Mouse (Mus musculus) kidney, embryonic 15.5 days (tissue): ENCODE measurements around the gene Gk2. TPM values are rescaled to one million over a fixed set of nuclear protein-coding genes. Genes with fewer than 3 reads are reported as not detected.

Experiments used
- ATAC-seq: fragments of 200-750 bp; cut with Nextera tagmentation; replicated peaks from 2 replicates; pipeline ENCODE4 v1.8.0; 2017; ENCODE audit warnings: moderate TSS enrichment; ENCODE audit not compliant: low FRiP score
- H3K27ac ChIP-seq: fragments of 300-500 bp; sonication (generic); 2 replicates; pipeline ENCODE4 v1.5.1; 2015; ENCODE audit warnings: mild to moderate bottlenecking, inconsistent platforms
- H3K27me3 ChIP-seq: fragments of 300-500 bp; sonication (generic); 2 replicates; pipeline ENCODE4 v1.6.1; 2015; ENCODE audit warnings: inconsistent platforms
- H3K36me3 ChIP-seq: fragments of 300-500 bp; sonication (generic); 2 replicates; pipeline ENCODE4 v1.6.1; 2015; ENCODE audit warnings: inconsistent platforms
- H3K4me1 ChIP-seq: fragments of 300-500 bp; sonication (generic); 2 replicates; pipeline ENCODE4 v1.6.1; 2015; ENCODE audit warnings: inconsistent platforms
- H3K4me2 ChIP-seq: fragments of 300-500 bp; sonication (generic); 2 replicates; pipeline ENCODE4 v1.6.1; 2015; ENCODE audit warnings: moderate library complexity, mild to moderate bottlenecking, inconsistent platforms
- H3K4me3 ChIP-seq: fragments of 300-500 bp; sonication (generic); replicated peaks from 2 replicates; pipeline ENCODE4 v1.5.1; 2015; ENCODE audit warnings: mild to moderate bottlenecking, inconsistent platforms
- H3K9ac ChIP-seq: fragments of 300-500 bp; sonication (generic); 2 replicates; pipeline ENCODE4 v1.6.1; 2015; ENCODE audit warnings: mild to moderate bottlenecking, inconsistent platforms
- H3K9me3 ChIP-seq: fragments of 300-500 bp; sonication (generic); replicated peaks from 2 replicates; pipeline ENCODE4 v1.6.1; 2016; ENCODE audit warnings: inconsistent platforms
- WGBS: fragments of 180-500 bp; shearing (Covaris S2); methylation state at CpG from one replicate; pipeline ENCODE4 v1.1.7; 2015; ENCODE audit warnings: mixed read lengths; 5-methylcytosine and 5-hydroxymethylcytosine counted together
- polyA plus RNA-seq: library from polyadenylated mRNA; unstranded; fragments of >200 nt; fragmentation: Nextera tagmentation; extraction: Ambion mirVana; gene quantifications from 2 replicates; pipeline ENCODE4 v1.2.1, GENCODE M21; 2015

Gk2 gene
- not detected in 2 replicates for polyA plus RNA-seq

- no peaks in the 10 kb centered on the region for H3K4me1 ChIP-seq
- H3K27ac ChIP-seq, result no peak within 1 kb of the TSS
- no peak within 1 kb of the TSS for H3K4me2 ChIP-seq
- ATAC-seq, result no peak
- no peak within 1 kb of the TSS for H3K4me3 ChIP-seq
- no peaks in the 10 kb centered on the region for H3K9me3 ChIP-seq
- H3K9ac ChIP-seq, result no peak within 1 kb of the TSS
- H3K27me3 ChIP-seq, result no peaks in the 10 kb centered on the region
- WGBS, result 95% methylated on average over 10 of the region's 10 CpGs
- H3K36me3 ChIP-seq, result no peaks in the 10 kb centered on the region
These were observed at the start of gene Gk2 for GRCm38 (mm10) chr5:97456816-97457215. Gene Gk2 (minus strand): TSS chr5:97457021.

DNA sequence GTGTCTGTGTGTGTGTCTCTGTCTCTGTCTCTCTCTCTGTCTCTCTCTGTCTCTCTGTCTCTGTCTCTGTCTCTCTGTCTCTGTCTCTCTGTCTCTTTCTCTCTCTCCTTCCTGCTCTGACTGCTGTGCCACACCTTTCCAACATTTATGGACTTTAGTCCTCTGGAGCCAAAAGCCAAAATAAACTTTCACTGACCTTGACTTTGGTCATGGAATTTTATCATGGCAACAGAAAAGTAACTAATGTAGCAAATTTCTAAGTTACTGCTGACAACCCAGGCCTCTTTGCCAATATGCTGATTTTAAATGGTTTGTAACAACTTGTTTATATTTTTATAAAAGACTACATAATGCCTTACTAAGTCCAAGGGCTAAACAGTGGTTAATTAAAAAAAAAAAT, 41.2 kb upstream of the Gk2 start:
- no peak overlapping the region for H3K27ac ChIP-seq
- no peaks in the 10 kb centered on the region for H3K9me3 ChIP-seq
- no peak overlapping the region for H3K4me3 ChIP-seq
- H3K27me3 ChIP-seq, result no peaks in the 10 kb centered on the region
- H3K4me2 ChIP-seq, result no peak overlapping the region
- no peak overlapping the region for H3K9ac ChIP-seq
- H3K36me3 ChIP-seq, result no peaks in the 10 kb centered on the region
- H3K4me1 ChIP-seq, result no peaks in the 10 kb centered on the region
- no peak for ATAC-seq

DNA sequence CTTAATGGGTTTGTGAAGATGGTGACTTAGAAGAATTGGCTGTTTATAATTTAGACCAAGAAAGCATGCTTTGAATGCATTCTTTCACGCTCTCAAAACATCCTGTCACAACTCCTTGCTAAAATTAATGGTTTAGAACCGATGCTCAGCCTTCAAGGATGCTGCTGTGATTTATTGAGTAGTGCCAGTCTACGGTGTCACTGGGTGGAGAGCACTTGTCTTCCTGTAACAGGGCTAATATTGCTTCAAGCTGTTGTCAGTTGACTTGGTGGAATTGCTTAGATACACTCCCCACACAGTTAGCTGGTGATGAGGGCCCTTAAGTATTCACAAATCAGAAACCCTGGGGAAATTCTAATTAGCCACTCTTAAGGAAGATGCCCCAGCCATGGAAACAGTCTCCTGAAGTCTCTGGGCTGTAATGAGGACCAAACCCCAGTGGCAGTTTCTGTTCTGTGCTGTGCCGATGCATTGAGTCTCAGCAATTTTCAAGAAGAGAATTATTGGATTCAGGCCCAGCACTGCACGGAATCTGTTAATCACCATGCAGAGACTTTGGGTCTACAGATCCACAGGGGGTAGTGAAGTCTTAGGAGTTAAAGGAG, 38.8 kb upstream of the Gk2 start:
- Histone ChIP-seq H3K27me3 (no peaks in the 10 kb centered on the region), H3K4me1 (no peaks in the 10 kb centered on the region), H3K27ac (no peak overlapping the region), H3K36me3 (no peaks in the 10 kb centered on the region), H3K9me3 (no peaks in the 10 kb centered on the region), H3K9ac (no peak overlapping the region), H3K4me2 (no peak overlapping the region), H3K4me3 (no peak overlapping the region)
- ATAC-seq, result peak; percentile 81
- 46% methylated on average over 5 of the region's 5 CpGs for WGBS

DNA sequence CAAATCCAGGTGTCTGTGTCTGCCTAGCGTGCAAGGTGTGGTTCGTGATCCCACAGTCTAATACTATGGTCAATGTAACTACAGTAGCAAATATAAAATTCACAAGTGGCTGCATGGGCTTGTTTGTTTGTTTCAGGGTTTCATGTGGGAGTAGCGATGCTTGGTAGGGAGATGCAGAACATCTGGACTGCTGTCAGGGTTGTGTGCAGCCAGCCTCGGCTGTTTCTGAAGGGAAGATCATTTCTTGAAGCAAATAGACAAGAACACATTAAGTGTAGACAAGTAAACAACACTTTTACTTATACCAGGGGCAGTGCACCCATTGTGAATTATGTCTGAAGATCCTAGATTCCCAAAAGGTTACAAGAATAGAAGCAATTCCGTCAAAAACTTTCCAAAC, 36.6 kb upstream of the Gk2 start:
- Histone ChIP-seq H3K4me2 (no peak overlapping the region), H3K4me1 (no peaks in the 10 kb centered on the region), H3K9me3 (no peaks in the 10 kb centered on the region), H3K9ac (no peak overlapping the region), H3K36me3 (no peaks in the 10 kb centered on the region), H3K27ac (no peak overlapping the region), H3K27me3 (no peaks in the 10 kb centered on the region), H3K4me3 (no peak overlapping the region)
- WGBS, result 66% methylated on average over 5 of the region's 5 CpGs
- 0 out of 2 replicates have a peak, but pooled peaks have one; percentile 33 for ATAC-seq

DNA sequence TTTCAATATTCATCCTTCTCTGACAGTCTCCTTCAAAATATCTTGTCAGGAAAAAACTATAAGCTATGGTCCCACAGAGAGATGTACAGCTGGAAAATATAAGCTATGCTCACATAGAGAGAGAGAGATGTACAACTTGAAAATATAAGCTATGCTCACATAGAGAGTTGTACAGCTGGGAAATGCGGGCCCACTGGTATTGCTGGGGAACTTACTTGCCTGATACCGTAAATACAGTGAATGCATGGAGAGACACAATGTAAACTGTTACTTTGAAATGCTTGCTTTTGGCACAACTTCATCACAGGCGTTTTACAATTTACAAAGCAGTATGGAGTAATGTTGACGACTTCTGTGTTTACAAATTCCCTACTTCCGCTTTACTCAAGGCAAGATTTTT, 29.3 kb upstream of the Gk2 start:
- 86% methylated on average over 5 of the region's 5 CpGs for WGBS
- ATAC-seq, result no peak
- Histone ChIP-seq H3K9ac (no peak overlapping the region), H3K9me3 (no peaks in the 10 kb centered on the region), H3K4me2 (no peak overlapping the region), H3K36me3 (no peaks in the 10 kb centered on the region), H3K4me1 (no peaks in the 10 kb centered on the region), H3K27ac (no peak overlapping the region), H3K4me3 (no peak overlapping the region), H3K27me3 (no peaks in the 10 kb centered on the region)

DNA sequence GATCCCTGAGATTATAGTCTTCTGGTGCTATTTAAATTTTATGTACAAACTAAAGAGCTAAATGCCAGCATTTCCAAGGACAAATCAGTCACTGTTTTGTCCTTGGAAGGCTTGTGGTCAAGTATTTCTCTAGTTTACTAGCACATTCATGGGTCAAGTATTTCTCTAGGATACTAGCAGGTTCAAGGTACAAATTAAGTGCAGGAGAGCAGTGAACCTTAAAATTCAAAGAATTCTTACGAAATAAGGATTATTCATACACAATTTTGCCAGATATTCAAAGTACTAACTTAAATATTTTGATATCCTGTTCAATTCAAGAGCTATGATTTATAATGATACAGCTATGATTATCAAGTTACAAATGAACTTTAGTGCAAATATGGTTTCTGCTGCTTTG, 23.2 kb upstream of the Gk2 start:
- 71% methylated on average over 1 of the region's 1 CpGs for WGBS

GRCm38 (mm10) chr5:97467246-97467645, 10.4 kb upstream of the Gk2 start:
- H3K4me3 ChIP-seq, result no peak overlapping the region
- no peaks in the 10 kb centered on the region for H3K27me3 ChIP-seq
- WGBS, result 86% methylated on average over 7 of the region's 7 CpGs
- H3K27ac ChIP-seq, result no peak overlapping the region
- H3K4me2 ChIP-seq, result no peak overlapping the region
- no peak for ATAC-seq
- H3K36me3 ChIP-seq, result no peaks in the 10 kb centered on the region
- H3K9ac ChIP-seq, result no peak overlapping the region
- no peaks in the 10 kb centered on the region for H3K9me3 ChIP-seq
- no peaks in the 10 kb centered on the region for H3K4me1 ChIP-seq

More for the DNA sequence above, 23.2 kb upstream of the Gk2 start:
- H3K4me3 ChIP-seq, result no peak overlapping the region
- H3K4me1 ChIP-seq, result no peaks in the 10 kb centered on the region
- no peak for ATAC-seq
- H3K9me3 ChIP-seq, result no peaks in the 10 kb centered on the region
- no peak overlapping the region for H3K9ac ChIP-seq
- H3K27me3 ChIP-seq, result no peaks in the 10 kb centered on the region
- no peaks in the 10 kb centered on the region for H3K36me3 ChIP-seq
- H3K4me2 ChIP-seq, result no peak overlapping the region
- no peak overlapping the region for H3K27ac ChIP-seq

GRCm38 (mm10) chr5:97466430-97467158, 9.8 kb upstream of the Gk2 start:
- H3K9ac ChIP-seq, result no peak overlapping the region
- H3K4me2 ChIP-seq, result no peak overlapping the region
- H3K4me1 ChIP-seq, result no peaks in the 10 kb centered on the region
- no peaks in the 10 kb centered on the region for H3K9me3 ChIP-seq
- 82% methylated on average over 10 of the region's 10 CpGs for WGBS
- no peak overlapping the region for H3K27ac ChIP-seq
- ATAC-seq, result no peak
- H3K27me3 ChIP-seq, result no peaks in the 10 kb centered on the region
- no peak overlapping the region for H3K4me3 ChIP-seq
- no peaks in the 10 kb centered on the region for H3K36me3 ChIP-seq

DNA sequence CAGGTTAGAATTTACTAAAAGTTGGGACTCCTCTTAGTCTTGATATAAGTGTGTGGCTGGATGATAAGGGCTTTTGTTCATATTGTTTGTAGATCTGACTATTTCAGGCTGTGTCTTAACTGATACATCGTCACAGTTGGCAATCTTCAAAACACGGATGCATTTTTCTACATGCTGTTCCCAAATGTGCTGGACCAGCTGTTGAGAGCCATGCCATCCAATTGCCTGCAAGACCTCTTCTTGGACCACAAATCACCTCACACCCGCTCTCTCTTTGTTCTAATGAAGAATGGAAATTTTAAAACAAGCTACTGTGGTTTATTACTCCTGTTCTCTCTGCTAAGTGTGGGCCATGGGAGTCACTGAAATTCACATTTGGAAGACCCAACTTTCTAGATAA, 9.1 kb upstream of the Gk2 start:
- Histone ChIP-seq H3K27ac (no peak overlapping the region), H3K27me3 (no peaks in the 10 kb centered on the region), H3K4me1 (no peaks in the 10 kb centered on the region), H3K4me3 (no peak overlapping the region), H3K9ac (no peak overlapping the region), H3K36me3 (no peaks in the 10 kb centered on the region), H3K9me3 (no peaks in the 10 kb centered on the region), H3K4me2 (no peak overlapping the region)
- ATAC-seq, result no peak
- 82% methylated on average over 3 of the region's 3 CpGs for WGBS

GRCm38 (mm10) chr5:97462856-97463255, 6.0 kb upstream of the Gk2 start:
- WGBS, result 90% methylated on average over 3 of the region's 3 CpGs
- no peak overlapping the region for H3K4me2 ChIP-seq
- H3K9ac ChIP-seq, result no peak overlapping the region
- H3K27ac ChIP-seq, result no peak overlapping the region
- no peaks in the 10 kb centered on the region for H3K4me1 ChIP-seq
- no peaks in the 10 kb centered on the region for H3K36me3 ChIP-seq
- no peaks in the 10 kb centered on the region for H3K9me3 ChIP-seq
- no peak overlapping the region for H3K4me3 ChIP-seq
- ATAC-seq, result no peak
- H3K27me3 ChIP-seq, result no peaks in the 10 kb centered on the region

DNA sequence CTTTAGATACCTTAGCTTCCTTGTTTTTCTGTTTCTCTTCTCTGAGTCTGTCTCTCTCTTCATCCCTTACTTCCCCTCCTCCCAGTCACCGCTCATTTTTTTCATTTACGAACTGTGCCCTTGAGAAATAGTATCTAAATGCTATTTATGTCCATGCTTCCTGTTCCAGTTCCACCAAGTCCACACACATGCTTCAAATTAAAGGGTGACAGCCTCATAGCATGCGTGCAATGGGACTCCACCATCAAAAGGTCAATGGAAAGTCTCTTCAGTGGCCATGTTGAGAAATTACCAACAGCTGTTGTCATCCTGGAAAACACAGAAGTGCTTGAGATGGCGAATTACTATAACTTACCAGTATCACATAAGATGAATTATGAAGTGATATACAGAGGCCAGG, 5.4 kb downstream of the Gk2 start:
- no peaks in the 10 kb centered on the region for H3K9me3 ChIP-seq
- no peaks in the 10 kb centered on the region for H3K27me3 ChIP-seq
- no peak overlapping the region for H3K9ac ChIP-seq
- no peak overlapping the region for H3K4me2 ChIP-seq
- H3K27ac ChIP-seq, result no peak overlapping the region
- ATAC-seq, result no peak
- H3K36me3 ChIP-seq, result no peaks in the 10 kb centered on the region
- H3K4me3 ChIP-seq, result no peak overlapping the region
- 80% methylated on average over 4 of the region's 4 CpGs for WGBS
- H3K4me1 ChIP-seq, result no peaks in the 10 kb centered on the region

DNA sequence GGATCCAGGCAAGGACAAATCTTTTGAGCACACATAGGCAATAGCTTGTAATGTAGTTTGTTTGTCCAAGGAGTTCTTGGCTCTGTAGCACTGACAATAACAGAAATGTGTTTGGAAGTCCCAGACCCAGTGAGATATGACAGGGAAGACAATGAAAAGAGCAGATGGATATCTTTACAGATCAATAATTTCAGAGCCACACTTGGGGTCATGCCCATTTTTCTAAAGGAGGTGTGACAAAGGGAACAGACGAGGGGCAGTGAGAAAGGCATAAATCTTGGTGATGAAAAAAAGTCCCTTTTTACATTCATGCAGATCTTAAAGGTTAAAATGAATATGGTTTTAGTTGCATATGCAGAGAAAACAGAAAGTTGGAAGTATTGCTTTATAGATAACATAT, 12.6 kb downstream of the Gk2 start:
- H3K9ac ChIP-seq, result no peak overlapping the region
- H3K27ac ChIP-seq, result no peak overlapping the region
- no peaks in the 10 kb centered on the region for H3K4me1 ChIP-seq
- WGBS, result 37% methylated on average over 1 of the region's 1 CpGs
- no peaks in the 10 kb centered on the region for H3K9me3 ChIP-seq
- no peaks in the 10 kb centered on the region for H3K27me3 ChIP-seq
- no peak overlapping the region for H3K4me3 ChIP-seq
- H3K36me3 ChIP-seq, result no peaks in the 10 kb centered on the region
- ATAC-seq, result no peak
- no peak overlapping the region for H3K4me2 ChIP-seq

DNA sequence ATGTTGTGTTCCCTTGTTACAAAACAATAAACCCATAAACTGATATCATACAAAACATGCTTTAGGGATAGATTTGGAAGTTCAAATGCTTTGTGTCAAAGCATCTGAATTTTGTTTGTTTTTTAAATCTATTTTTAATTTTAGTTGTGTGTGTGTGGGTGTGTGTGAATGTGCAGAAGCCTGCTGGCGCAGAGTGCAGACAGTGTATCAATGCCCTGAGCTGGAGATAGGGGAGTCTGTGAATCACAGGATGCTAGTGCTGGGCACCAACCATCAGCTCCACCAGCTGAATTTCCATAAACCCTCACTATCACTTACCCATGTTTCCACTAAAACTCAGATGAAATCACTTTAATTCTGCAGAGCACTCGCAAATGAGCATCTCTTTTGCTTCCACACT, 24.3 kb downstream of the Gk2 start:
- no peaks in the 10 kb centered on the region for H3K27me3 ChIP-seq
- no peaks in the 10 kb centered on the region for H3K4me1 ChIP-seq
- no peak for ATAC-seq
- no peak overlapping the region for H3K9ac ChIP-seq
- no peak overlapping the region for H3K4me2 ChIP-seq
- WGBS, result 85% methylated on average over 2 of the region's 2 CpGs
- no peaks in the 10 kb centered on the region for H3K9me3 ChIP-seq
- no peaks in the 10 kb centered on the region for H3K36me3 ChIP-seq
- no peak overlapping the region for H3K4me3 ChIP-seq
- no peak overlapping the region for H3K27ac ChIP-seq
